Mouse (Mus musculus): Measurements from ENCODE around the gene Tmem44.
A peak's percentile ranks its signal among the peaks of the same experiment; 100 is the strongest.

- TF ChIP-seq CTCF (IDR thresholded peaks at IDR 0.05; ENCODE audit: borderline replicate concordance, control insufficient read depth, extremely low read depth, insufficient read depth, low read length, poor library complexity) (peak; percentile 41; the same call in 1 of the 2 replicates), POLR2A (IDR thresholded peaks at IDR 0.05; ENCODE audit: control insufficient read depth, extremely low read depth, insufficient read depth, low read length, poor library complexity) (0 out of 2 replicates have a peak, but pooled peaks have one; percentile 20)
These were observed 49.0 kb upstream of the Tmem44 start, which contains the start of gene Fam43a for GRCm38 (mm10) chr16:30599491-30600268.

Measured in thymus, adult 2 months (tissue).